Mouse (Mus musculus) bone marrow macrophage, adult 2 months (primary cell): Measurements from ENCODE around the gene Edem2.

Source experiments
- CTCF ChIP-seq: IDR thresholded peaks from 2 replicates; pipeline ENCODE4 v1.5.1; 2012; ENCODE audit warnings: low read depth, mild to moderate bottlenecking, low read length, moderate library complexity
- POLR2A ChIP-seq: IDR thresholded peaks from 2 replicates; pipeline ENCODE4 v1.6.1; 2012; ENCODE audit warnings: mild to moderate bottlenecking, low read depth, low read length, borderline replicate concordance

DNA sequence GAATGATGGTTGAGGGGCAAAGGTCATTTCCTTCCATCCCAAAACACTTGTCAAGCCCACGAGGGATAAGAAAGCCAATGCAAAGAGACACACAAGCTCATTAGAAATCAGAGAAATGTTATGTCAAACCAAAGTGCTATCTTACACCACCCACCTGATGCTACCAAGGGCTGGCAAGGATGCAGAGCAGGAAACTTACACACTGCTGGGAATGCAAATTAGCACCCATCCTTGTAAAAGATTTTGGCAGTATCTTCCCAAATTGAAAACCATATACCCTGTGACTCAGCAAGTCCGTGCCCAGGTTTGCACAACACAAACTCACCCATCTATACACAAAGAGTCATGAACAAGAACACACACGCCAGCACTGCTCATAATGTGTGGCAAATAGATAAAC is 16.2 kb upstream of the Edem2 start:
- TF ChIP-seq POLR2A = no peak
- no peak for TF ChIP-seq CTCF
